Mouse (Mus musculus): ENCODE measurements around the gene Fastkd3.

DNA sequence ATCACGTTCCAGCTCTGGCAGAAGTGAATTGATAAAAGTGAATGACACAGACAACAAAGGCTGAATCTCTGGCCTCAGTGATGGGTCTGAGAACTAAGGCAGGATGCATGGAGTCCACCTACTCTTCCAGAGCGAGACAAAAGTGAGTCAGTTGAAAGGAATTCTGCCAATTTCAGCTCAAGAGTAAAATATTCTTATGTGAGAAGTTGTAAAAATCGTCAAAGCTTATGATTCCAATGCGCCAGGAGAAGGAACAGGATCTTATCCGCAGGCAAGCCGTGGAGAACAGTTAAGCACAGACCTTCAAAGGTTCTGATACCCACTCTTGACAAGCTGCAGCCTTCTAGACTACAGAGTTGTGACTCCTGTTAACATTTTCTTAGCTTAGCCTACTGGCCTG lies 21.1 kb downstream of the Fastkd3 start:
- no peak for TF ChIP-seq CTCF (conservative IDR thresholded peaks at IDR 0.05; ENCODE audit: low read length)
- no peak for TF ChIP-seq POU5F1 (IDR thresholded peaks at IDR 0.05; ENCODE audit: borderline replicate concordance, low read length)
- TF ChIP-seq NANOG (IDR thresholded peaks at IDR 0.05; ENCODE audit: borderline replicate concordance, low read length) = no peak
